Mouse (Mus musculus) embryonic facial prominence, embryonic 12.5 days (tissue): Measurements from ENCODE around the gene Pgap1. TPM values are rescaled to one million over a fixed set of nuclear protein-coding genes. Genes with fewer than 3 reads are reported as not detected.

Experiments
- ATAC-seq: fragments of 200-750 bp; cut with Nextera tagmentation; 2 replicates; pipeline ENCODE4 v1.8.0; 2017; ENCODE audit not compliant: insufficient number of reproducible peaks, insufficient read depth, low FRiP score, low TSS enrichment
- H3K27ac ChIP-seq: fragments of 300-500 bp; sonication (generic); 2 replicates; pipeline ENCODE4 v1.5.1; 2016; ENCODE audit warnings: mild to moderate bottlenecking
- H3K27me3 ChIP-seq: fragments of 300-500 bp; sonication (generic); 2 replicates; pipeline ENCODE4 v1.6.1; 2016; ENCODE audit warnings: mild to moderate bottlenecking, moderate library complexity
- H3K36me3 ChIP-seq: fragments of 300-500 bp; sonication (generic); 2 replicates; pipeline ENCODE4 v1.6.1; 2016; ENCODE audit warnings: mild to moderate bottlenecking
- H3K4me1 ChIP-seq: fragments of 300-500 bp; sonication (generic); 2 replicates; pipeline ENCODE4 v1.6.1; 2016
- H3K4me2 ChIP-seq: fragments of 300-500 bp; sonication (generic); replicated peaks from 2 replicates; pipeline ENCODE4 v1.6.1; 2016; ENCODE audit warnings: mild to moderate bottlenecking, moderate library complexity
- H3K4me3 ChIP-seq: fragments of 300-500 bp; sonication (generic); 2 replicates; pipeline ENCODE4 v1.5.1; 2016; ENCODE audit warnings: mild to moderate bottlenecking
- H3K9ac ChIP-seq: fragments of 300-500 bp; sonication (generic); 2 replicates; pipeline ENCODE4 v1.6.1; 2016; ENCODE audit warnings: mild to moderate bottlenecking, moderate library complexity
- H3K9me3 ChIP-seq: fragments of 300-500 bp; sonication (generic); 2 replicates; pipeline ENCODE4 v1.6.1; 2016; ENCODE audit warnings: mild to moderate bottlenecking, moderate library complexity
- WGBS: fragments of 180-500 bp; shearing (Covaris S2); methylation state at CpG from one replicate; pipeline ENCODE4 v1.1.7; 2016; 5-methylcytosine and 5-hydroxymethylcytosine counted together
- polyA plus RNA-seq: library from polyadenylated mRNA; unstranded; fragments of >200 nt; fragmentation: Nextera tagmentation; extraction: Ambion mirVana; gene quantifications from 2 replicates; pipeline ENCODE4 v1.2.1, GENCODE M21; 2016

Pgap1 gene
- polyA plus RNA-seq, 1 experiment from 2014 or later, result 6.4 TPM

DNA sequence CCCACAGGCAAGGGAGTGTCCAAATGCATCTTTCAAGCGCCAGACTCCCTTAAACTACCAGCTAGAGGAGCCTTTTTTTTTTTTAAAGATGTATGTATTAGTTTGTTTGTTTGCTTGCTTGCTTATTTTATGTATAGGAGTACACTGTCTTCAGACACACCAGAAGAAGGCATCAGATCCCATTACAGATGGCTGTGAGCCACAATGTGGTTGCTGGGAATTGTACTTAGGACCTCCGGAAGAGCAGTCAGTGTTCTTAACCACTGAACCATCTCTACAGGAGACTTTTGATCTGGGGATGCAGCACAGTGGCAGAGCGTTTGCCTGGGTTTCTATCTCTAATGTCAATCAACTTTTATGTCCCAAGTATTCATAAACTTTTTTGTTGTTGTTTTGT, 118.4 kb downstream of the Pgap1 start:
- 52% methylated on average over 3 of the region's 3 CpGs for WGBS
- peaks cover 5% of the 10 kb centered on the region; the same call in 1 of the 2 replicates for H3K4me1 ChIP-seq
- H3K4me3 ChIP-seq, result peak overlapping the region; percentile 72
- H3K36me3 ChIP-seq, result peaks cover 3% of the 10 kb centered on the region; the same call in 1 of the 2 replicates
- no peak for ATAC-seq
- peak overlapping the region; percentile 84 for H3K9ac ChIP-seq
- no peak overlapping the region for H3K27ac ChIP-seq
- peak overlapping the region; percentile 75 for H3K4me2 ChIP-seq
- no peaks in the 10 kb centered on the region for H3K9me3 ChIP-seq
- no peaks in the 10 kb centered on the region for H3K27me3 ChIP-seq

DNA sequence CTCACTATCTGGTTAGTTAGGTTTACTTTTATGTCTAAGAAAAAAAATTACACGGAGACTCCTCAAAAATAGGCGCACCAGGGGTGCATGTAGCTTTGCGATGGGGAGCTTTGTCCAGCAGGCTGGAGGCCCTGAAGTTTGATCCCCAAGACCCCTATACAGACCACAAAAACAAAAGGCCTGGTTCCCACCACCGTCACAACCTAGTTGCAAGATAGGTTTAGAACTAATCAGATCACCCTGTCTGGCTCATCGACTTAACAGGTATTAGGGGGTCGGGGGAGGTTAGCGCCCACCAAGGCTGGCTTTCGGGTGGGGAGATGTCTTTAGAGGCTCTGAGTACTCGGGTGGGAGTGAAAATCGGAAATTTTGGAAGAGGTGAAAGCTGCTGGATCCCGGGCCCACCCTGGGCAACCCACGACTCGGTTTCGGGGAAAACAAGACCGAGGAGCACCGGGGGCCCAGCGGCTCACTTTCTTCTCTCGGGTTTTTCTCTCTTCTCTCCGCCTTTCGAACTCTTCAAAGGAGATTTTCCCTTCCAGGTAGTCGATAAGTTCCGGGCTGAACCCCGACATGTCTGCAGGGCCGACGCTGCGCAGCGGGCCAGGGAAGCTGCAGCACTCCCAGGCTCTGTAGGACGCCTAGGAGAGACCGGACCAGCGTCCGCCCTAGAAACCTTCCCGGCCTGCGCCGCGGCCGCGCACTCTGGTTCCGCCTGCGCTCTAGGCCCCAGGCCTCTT, 119.0 kb downstream of the Pgap1 start, which contains the start of gene Gtf3c3:
TSS of gene Gtf3c3 (minus strand) at position 632 of the 740 bp plus-strand sequence.
- Histone ChIP-seq H3K27me3 (no peaks in the 10 kb centered on the region), H3K4me1 (peaks cover 5% of the 10 kb centered on the region; the same call in 1 of the 2 replicates), H3K9ac (peak within 1 kb of the TSS; percentile 84), H3K9me3 (no peaks in the 10 kb centered on the region), H3K36me3 (peaks cover 5% of the 10 kb centered on the region; the same call in 1 of the 2 replicates), H3K27ac (0 out of 2 replicates have a peak within 1 kb of the TSS, but pooled peaks have one; percentile 65), H3K4me3 (peak within 1 kb of the TSS; percentile 72), H3K4me2 (peak within 1 kb of the TSS; percentile 75)
- WGBS, result 3% methylated on average over 39 of the region's 39 CpGs
- ATAC-seq, result peak; percentile 97

Other genes with a start within 250 kb of the Pgap1 start
- 30.0 and 32.0 TPM in 2 replicates for gene Gtf3c3, start 118.7 kb downstream of the Pgap1 start, polyA plus RNA-seq